Mouse (Mus musculus): ENCODE results near the gene Atxn10. TPM values are rescaled to one million over a fixed set of nuclear protein-coding genes. Genes with fewer than 3 reads are reported as not detected.

Gene Atxn10
- total RNA-seq, 2 experiments from 2014 or later = 267 to 268 TPM

DNA sequence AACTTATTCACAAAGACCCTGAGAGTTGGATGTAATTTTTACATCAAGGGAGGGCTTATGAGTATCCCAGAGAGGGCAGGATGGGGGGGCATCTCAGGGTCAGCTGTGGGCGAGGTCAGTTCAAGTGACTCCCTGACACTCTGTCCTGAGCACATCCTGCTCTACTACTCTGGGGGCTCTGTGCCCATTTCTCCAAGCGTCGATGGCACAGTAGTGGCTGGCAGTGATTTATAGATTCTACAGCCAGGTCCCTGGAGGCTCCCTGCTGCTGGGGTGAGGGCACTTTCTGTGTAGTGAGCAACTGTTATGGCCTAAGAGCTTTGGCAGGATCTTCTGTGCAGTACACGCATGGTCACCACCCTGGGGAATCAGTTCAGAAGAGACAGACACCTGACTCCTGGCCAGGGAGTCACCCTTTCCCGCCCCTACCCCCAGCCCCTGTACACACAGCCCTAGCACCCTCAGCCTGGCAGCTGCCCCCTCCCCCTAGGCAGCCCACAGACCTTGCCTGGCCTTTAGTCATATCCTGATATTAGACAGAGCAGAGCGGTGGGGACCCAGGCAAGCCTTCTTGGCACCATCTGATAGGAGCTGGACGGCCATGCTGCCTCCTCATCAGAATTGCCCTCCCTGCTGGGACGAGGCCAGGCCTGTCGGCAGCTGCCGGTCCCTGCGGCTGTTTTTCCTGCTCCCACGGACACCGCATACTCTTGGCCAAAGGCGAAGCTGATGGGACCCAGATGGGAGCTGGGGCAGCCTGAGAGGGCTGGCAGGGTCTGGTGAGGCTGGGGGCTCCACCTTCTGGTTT is 169.3 kb downstream of the Atxn10 start:
- intact Hi-C loops (cut with DNase I) = no loop called here
- peak in 1 of 2 experiments; percentile 6 for DNase-seq (ENCODE audit: low spot score in 2 of 2)

DNA sequence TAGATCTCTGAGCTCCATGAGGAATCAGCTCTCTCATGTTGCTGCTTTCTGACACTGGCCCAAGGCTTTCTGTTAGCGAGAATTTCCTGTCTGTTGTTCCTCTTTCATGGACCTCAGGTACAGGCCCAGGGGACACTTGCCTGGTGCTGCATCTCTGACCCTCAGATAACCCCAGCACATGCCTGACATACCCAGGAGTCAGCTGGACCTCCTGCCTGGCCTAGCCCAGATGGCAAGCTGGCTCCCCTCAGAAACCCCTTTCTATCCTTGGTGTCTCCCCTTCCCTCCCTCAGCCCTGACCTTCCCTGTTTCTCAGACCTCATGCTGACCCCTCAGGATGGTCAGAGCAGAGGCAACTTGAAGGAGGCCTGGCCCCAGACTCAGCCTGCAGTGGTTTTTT is 170.6 kb downstream of the Atxn10 start:
- intact Hi-C loops (cut with DNase I) = no loop called here
- DNase-seq (ENCODE audit: low spot score in 2 of 2) = no peak

DNA sequence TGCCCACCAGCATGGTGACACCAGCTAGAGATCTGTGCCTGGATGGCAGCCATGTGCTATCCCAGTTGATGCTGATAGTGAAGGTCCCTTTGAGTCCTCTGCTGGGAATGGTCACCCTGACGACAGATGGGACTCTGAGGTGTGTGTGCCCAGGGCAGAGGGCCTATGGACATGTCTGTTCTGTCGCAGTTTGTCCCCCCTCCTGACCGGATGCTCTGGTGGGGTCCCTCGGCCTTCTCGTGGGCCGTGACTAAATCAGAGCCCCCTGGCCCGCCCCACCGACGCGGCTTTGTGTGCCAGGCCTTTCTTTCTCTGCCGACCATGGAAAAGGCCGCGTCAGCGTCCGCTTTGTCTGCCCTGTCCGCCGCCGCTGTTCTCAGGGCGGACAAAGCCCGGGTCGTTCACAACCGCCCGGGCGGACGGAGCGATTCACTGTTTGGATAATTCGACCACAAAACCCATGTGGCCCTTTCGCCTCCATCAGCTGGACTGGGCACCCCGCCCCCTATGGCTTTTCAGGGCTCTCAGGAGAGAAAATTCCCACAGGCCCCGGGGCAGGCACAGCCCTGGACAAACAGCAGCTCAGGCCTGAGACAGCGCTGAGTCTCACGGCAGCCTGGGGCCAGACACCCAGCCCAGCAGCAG is 171.4 kb downstream of the Atxn10 start:
- DNase-seq (ENCODE audit: low spot score in 2 of 2) = no peak
- intact Hi-C loops (cut with DNase I) = no loop called here

Other genes starting within 250 kb of the Atxn10 start
- gene Smc1b, start 204.3 kb upstream of the Atxn10 start, total RNA-seq (2021) = not detected
- gene Ribc2, start 204.2 kb upstream of the Atxn10 start, total RNA-seq (2021) = not detected
- gene Fbln1, start 130.3 kb upstream of the Atxn10 start, total RNA-seq (2021) = 10 to 100 TPM; 10.3 to 10.8 TPM
- gene 7530416G11Rik, start 167.0 kb downstream of the Atxn10 start, total RNA-seq (2021) = not detected
- gene Wnt7b, start 246.2 kb downstream of the Atxn10 start, total RNA-seq (2021) = 10 to 100 TPM; 31.3 to 34.4 TPM